Mouse (Mus musculus): ENCODE results near the gene Txn2.

Gene Txn2

GRCm38 (mm10) chr15:77928673-77929331 lies at the start of gene Txn2:
Txn2 (minus strand) TSS chr15:77929006.
- peak; percentile 98 for DNase-seq (ENCODE audit: low spot score)

DNA sequence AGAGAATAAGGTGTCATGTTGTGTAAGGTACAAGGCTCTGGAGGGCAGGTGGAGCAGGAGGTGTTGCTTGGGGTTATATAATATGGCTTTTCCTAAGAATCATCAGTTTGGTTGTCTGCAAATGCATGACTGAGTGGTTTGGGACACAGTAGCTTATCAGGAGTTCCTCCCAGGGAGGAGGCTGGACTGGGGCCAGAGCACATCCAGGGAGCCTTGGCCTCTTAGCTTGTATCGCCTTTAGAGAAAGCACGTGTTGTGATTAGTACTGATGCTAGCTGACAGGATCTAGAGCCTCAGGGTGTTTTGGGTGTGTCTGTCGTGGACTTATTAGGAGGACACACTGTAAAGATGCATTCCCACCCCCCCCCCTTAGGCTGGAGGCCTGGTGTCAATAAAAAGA lies 48.9 kb upstream of the Txn2 start:
- DNase-seq (ENCODE audit: low spot score) = no peak

GRCm38 (mm10) chr15:77974165-77974841 lies 45.5 kb upstream of the Txn2 start:
- DNase-seq (ENCODE audit: low spot score) = no peak

GRCm38 (mm10) chr15:77970470-77971292 lies 41.9 kb upstream of the Txn2 start, which contains the start of gene Eif3d:
Eif3d (minus strand) TSS chr15:77970813.
- peak; percentile 97 for DNase-seq (ENCODE audit: low spot score)

DNA sequence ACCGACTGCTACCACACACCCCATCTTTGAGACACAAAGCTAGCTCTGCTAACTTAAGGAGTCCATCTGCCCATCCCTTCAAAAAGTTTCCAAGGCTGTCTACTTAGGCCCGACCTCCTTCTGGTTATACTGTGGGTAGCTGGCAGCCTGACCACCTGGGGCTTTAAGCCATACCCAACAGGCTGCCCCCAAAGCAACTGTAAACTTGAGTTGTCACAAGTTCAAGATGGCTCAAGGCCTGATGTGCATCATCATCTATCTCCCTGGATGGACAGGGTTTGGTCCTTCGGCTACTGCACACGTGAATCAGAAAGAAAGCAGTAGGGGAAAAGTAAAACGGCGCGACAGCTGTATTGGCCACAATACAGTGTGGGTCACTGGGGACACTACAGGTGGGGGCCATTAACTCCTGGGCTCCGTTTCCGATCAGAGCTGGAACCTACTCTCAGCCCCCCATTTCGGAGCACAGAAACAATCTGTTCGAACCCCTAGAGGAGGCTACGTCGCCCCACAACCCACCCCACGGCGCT lies 41.2 kb upstream of the Txn2 start:
- no peak for DNase-seq (ENCODE audit: low spot score)

- no peak for DNase-seq (ENCODE audit: low spot score)
Measured at GRCm38 (mm10) chr15:77965117-77965528, 36.3 kb upstream of the Txn2 start.

DNA sequence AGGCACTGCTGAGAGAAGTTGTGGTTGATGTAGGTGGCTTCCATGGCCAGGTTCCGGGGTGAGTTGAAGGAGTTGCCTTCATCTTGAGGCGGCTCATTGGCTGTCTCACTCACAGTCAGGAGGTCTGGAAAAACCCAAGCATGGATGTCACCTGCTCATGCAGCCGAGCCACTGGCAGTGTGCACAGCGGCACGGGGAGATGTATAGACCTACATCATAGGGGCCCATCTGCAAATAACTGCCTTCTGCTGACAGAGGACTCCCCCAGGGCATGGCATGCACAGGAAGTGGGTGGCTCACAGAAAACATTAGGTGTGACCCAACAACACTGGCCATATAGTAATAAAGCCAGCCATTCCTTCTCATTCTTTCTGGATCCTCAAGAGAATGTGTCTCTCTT lies 33.6 kb upstream of the Txn2 start:
- no peak for DNase-seq (ENCODE audit: low spot score)

DNA sequence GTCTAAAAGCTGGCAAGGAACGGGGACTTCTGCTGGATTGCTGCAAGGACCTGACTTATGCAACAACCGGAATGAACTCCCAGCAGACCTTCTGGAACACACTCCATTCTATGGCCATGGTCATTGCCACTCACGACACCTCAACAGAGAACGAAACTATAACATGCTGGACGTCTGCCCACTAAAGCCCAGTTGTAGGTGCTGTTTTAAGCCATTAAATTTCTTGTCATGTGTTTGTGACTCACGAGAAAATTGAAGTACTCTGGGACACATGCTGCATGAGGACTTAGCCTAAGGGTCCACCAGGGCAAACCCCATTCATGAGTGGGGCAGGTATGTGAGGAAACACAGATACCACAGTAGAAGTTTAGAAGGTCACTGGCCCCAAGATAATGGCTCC lies 31.9 kb upstream of the Txn2 start:
- DNase-seq (ENCODE audit: low spot score) = no peak

DNA sequence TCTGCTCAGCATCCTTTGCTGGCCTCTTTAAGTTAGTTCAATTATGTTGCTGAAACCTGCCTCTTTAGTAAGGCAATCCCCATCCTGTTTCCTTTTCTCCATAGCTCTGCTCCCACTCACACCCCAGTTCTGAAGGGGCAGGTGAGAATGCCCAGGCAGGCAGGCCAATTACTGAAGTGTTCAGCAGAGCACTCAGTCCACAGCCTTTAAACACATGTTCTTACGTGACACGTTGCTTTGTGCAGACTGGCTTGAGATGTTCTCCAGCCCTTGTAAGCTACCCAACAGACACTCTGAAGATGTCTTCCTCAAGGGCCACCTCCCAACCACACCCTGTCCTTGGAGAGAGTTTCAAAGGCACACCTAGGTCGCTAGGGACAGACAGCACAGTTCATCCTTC lies 29.3 kb upstream of the Txn2 start:
- no peak for DNase-seq (ENCODE audit: low spot score)

GRCm38 (mm10) chr15:77957625-77958024 lies 28.8 kb upstream of the Txn2 start:
- DNase-seq (ENCODE audit: low spot score) = no peak

DNA sequence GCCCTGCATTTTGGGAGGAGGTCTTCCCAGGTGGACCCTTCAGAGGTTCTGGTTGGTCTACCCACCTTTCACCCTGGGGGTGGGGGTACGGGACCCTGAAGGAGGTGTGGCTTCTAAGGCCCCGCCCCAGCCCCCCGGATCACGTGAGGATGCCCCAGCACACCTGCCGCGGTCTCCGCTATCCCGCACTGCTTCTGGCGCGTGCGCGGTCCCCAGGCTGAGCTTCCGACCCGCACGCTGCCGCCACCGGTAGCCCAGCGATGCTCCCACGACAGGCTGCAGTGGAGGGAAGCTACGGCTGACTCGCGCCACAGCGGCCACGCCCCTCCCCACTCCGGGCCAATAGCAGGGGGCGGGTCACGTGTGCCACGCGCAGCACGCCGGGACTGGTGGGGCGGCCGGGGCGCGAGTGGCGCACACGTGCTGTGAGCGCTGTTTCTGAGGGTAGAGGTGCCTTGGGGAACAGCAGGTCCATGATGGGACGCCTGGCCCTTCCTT lies 27.6 kb upstream of the Txn2 start, which contains the start of gene Foxred2:
Foxred2 (minus strand) TSS at position 319 of the 498 bp plus-strand sequence.
- DNase-seq (ENCODE audit: low spot score) = peak; percentile 87

DNA sequence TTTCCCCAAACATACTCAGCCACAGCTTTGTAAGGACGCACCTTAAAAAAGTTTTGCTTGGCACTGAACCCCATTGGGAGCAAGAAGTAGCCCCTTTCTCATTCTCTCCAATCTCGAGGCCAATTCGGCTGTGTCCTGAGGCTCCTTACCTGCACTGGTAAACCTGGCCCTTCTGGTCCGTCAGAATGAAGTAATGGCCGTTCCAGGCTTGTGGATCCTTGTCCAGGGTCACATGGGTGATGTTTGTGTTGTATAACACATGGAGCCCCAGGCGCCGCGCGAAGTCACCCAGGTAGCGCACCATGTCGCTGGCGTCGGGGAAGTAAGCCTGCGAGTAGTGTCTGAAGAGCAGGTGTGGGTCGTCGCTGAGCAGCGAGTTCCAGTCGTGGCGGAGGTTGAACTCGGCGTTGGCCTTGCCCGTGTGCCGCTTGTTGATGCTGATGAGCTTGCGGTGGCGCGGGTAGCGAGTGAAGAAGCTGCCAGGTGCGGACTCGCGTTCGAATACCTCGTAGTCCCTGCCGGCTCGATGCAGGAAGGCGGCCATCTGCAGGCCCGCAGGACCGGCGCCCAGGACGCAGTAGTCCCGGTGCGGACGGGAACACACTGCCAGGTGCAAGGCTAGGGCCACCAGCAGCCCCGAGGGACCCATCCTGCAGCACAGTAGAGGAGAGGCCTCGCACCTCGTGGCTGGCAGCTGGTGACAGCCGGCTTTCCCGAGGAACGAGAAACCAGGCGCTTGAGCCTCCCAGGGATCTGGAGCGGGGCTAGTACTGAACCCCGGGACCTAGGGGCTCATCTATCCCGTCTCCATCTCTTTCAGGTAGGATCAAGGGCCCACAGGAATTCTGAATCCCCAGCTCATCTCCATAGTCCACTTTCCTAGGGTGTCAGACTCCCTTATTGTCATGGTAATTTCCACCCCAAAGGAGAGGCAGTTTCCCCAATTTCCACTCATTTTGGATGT lies 26.9 kb upstream of the Txn2 start:
- DNase-seq (ENCODE audit: low spot score) = peak; percentile 35

GRCm38 (mm10) chr15:77954362-77954761 lies 25.6 kb upstream of the Txn2 start:
- no peak for DNase-seq (ENCODE audit: low spot score)

- DNase-seq (ENCODE audit: low spot score) = no peak
Measured at GRCm38 (mm10) chr15:77952921-77953320, 24.1 kb upstream of the Txn2 start.

GRCm38 (mm10) chr15:77949061-77949460 lies 20.3 kb upstream of the Txn2 start:
- DNase-seq (ENCODE audit: low spot score) = no peak

DNA sequence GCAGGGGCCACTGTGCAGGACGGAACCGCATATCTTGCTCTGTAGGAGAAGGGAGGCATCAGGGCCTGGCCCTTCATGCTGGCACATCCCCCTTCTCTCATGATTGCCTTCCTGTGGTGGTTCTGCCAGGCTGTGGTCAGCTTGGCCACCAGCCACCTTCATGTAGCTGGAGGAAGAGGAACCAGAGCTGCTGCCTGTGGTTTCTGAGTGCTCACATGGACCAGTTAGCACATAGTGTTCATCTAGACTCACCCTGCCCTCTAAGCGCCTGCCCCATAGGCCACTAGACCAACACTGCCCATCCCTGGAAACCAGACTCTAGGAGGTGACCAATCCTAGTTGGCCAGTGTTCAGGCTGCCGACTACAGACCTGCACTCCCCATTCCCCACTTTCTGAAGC lies 16.9 kb upstream of the Txn2 start:
- no peak for DNase-seq (ENCODE audit: low spot score)

DNA sequence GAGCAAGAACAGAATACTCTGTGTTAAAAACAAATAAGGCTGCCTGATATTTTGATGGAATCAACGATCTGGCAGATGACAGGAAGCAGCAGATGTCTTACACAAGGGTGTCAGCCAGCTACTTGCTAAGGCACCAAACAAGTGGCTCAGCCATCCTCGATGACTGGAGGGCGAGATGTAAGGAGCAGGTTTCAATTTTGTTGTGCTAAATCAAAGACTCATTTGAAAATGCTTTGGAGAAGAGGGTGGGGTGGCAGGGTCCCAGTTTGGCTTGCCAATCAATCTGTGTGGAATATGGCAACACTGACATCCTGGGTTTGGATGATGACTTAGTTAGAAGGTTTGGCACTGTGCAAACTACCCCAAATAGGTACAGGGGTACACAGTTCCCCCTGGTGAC lies 12.8 kb upstream of the Txn2 start:
- no peak for DNase-seq (ENCODE audit: low spot score)

GRCm38 (mm10) chr15:77938516-77938915 lies 9.7 kb upstream of the Txn2 start:
- DNase-seq (ENCODE audit: low spot score) = no peak

DNA sequence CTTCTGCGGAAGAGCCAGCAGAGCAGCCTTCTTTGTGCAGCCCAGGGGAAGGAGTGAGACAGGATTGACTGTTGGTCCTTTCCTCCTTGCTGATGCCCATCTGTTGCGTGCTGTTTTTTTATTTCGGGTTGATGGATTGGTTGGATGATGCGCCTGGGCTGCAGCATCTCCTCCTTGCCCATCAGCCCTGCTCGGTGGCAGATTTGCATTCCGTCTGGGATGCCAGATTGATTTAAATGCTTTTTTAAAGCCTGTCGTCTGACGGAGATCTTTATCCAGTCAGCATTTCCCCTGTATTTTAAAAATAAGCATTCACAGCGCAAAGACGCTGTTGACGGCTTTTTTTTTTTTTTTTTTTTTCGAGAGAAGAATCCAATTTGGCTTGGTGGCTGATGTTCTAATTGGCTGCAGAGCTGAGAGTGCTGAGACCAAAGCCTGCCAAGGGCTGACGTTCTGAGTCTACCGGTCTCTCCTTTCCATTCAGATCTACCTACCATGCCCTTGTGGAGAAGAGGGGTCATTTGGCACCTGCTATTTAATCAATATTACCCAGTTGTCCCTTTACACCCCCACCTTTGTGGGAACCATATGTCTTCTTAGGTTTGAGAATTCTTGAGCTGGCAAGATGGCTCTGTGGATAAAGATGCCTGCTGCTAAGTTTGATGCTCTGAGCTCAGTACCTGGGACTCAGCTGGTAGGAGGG lies 7.0 kb upstream of the Txn2 start:
- no peak for DNase-seq (ENCODE audit: low spot score)

DNA sequence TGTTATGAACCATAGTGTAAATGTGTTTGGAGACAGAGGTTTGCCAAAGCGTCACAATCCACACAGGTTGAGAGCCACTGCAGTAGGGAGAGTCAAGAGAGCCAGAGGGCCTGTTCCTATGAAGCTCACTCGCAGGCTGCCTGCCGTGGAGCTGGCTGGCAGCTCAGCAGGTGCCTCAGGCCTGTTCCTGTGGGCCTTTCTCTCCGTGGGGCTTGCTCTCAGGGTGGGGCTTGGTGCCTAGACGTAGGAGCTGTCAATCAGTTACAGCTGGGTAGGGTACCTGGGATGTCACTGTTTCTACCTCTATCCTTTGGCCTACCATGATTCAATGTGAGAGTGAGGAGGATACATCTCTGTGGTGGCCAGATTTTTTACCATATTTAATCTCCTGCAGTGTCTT lies 6.2 kb upstream of the Txn2 start:
- no peak for DNase-seq (ENCODE audit: low spot score)

DNA sequence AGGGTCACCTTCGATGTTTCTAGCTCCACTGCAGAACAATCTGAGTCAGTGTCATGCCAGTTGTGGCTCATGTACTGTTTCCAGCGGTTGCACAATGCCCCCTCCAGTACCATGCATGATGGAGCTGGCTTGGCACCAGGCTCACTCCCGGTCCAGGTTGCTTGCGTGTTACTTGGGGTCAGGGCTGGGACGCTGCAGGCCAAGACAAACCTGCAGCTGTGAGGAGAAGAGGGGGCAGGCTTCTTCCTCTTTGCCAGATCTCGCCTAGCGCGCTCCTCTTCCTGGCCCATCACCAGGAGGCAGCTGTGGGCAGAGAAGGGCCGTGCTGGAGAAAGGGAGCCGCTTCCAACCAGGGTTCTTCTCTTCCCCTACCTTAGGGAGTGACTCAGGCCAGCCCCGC lies 5.5 kb upstream of the Txn2 start:
- no peak for DNase-seq (ENCODE audit: low spot score)

All from retina, embryonic 14.5 days (tissue).